Mouse (Mus musculus): ENCODE data around the gene Tango6. TPM values are rescaled to one million over a fixed set of nuclear protein-coding genes. Genes with fewer than 3 reads are reported as not detected.
A peak's percentile ranks its signal among the peaks of the same experiment; 100 is the strongest.

The Tango6 gene
- total RNA-seq, 1 experiment: 13.6 TPM

DNA sequence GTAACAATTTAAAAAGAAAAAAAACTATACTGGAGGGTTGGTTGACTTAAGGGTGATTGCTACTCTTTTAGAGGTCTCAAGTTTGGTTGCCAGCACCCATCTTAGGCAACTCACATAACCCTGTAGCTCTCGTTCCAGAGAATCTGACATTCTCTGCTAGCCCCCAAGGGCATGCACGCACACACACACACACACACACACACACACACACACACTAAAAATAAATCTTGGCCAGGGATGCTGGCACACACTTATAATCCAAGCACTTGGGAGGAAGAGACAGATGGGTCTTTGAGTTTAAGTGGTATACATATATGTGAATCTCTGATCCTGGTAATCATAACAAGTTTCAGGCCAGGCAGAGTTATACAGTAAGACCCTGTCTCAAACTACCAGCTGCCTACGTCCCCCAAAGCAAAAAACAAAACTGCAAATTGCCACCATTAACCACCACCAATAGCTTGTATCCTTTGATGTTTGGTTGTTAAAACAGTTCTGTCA, 14.9 kb downstream of the Tango6 start:
- Histone ChIP-seq H3K27ac (ENCODE audit: insufficient read depth, low read depth, low read length, poor library complexity, severe bottlenecking) (no peak overlapping the region), H3K36me3 (ENCODE audit: control insufficient read depth, insufficient read depth, low read length, poor library complexity, severe bottlenecking) (peaks cover 29% of the 10 kb centered on the region), H3K4me3 (ENCODE audit: insufficient read depth in 1 of 2, low read depth in 1 of 2, low read length in 2 of 2, poor library complexity in 1 of 2, severe bottlenecking in 1 of 2) (no peak overlapping the region), H3K4me1 (ENCODE audit: control insufficient read depth in 2 of 2, insufficient read depth in 2 of 2, low read length in 2 of 2, poor library complexity in 1 of 2) (no peaks in the 10 kb centered on the region), H3K9ac (ENCODE audit: insufficient read depth, low read depth, low read length, poor library complexity, severe bottlenecking) (no peak overlapping the region), H3K9me3 (ENCODE audit: control insufficient read depth, insufficient read depth, low read depth, low read length) (no peaks in the 10 kb centered on the region)
- TF ChIP-seq HCFC1 (IDR thresholded peaks at IDR 0.05; ENCODE audit: borderline replicate concordance, insufficient read depth, low read length): no peak
- TF ChIP-seq MAFK (IDR thresholded peaks at IDR 0.05; ENCODE audit: insufficient read depth, low read depth, low read length): no peak
- no peak for TF ChIP-seq CHD2 (IDR thresholded peaks at IDR 0.05; ENCODE audit: low read depth, low read length)
- TF ChIP-seq ZC3H11A (IDR thresholded peaks at IDR 0.05; ENCODE audit: borderline replicate concordance, low read depth, low read length): no peak
- no peak for TF ChIP-seq ZNF384 (IDR thresholded peaks at IDR 0.05; ENCODE audit: low read depth, low read length)
- no peak for DNase-seq (ENCODE audit: low read depth, low spot score)
- in situ Hi-C loops (cut with MboI; ENCODE audit: low sequenced_read_pairs in 2 of 2, unreplicated experiment in 2 of 2): no loop called here

DNA sequence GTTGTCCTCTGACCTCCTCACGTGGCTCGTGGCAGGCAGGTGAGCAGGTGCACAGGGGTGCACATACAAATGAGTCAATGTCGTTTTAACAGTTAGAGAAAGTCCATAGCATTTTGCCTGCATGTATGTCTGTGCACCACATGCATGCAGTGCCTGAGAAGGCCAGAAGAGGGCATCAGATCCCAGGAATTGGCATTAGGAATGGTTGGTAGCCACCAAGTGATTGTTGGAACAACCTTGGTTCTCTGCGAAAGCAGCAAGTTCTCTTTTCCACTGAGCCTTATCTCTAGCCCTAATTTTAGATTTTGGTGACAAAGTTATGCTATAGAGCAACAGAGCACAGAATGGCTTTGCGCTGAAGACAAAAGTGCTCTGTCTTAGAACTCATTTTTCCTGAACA, 16.7 kb downstream of the Tango6 start:
- peak; percentile 51 for DNase-seq (ENCODE audit: low read depth, low spot score)
- no peaks in the 10 kb centered on the region for H3K4me1 ChIP-seq (ENCODE audit: control insufficient read depth in 2 of 2, insufficient read depth in 2 of 2, low read length in 2 of 2, poor library complexity in 1 of 2)
- in situ Hi-C loops (cut with MboI; ENCODE audit: low sequenced_read_pairs in 2 of 2, unreplicated experiment in 2 of 2): no loop called here
- TF ChIP-seq ZC3H11A (IDR thresholded peaks at IDR 0.05; ENCODE audit: borderline replicate concordance, low read depth, low read length): peak; percentile 64; the same call in 1 of the 2 replicates
- TF ChIP-seq HCFC1 (IDR thresholded peaks at IDR 0.05; ENCODE audit: borderline replicate concordance, insufficient read depth, low read length): no peak
- no peak for TF ChIP-seq CHD2 (IDR thresholded peaks at IDR 0.05; ENCODE audit: low read depth, low read length)
- TF ChIP-seq MAFK (IDR thresholded peaks at IDR 0.05; ENCODE audit: insufficient read depth, low read depth, low read length): no peak
- no peak for TF ChIP-seq ZNF384 (IDR thresholded peaks at IDR 0.05; ENCODE audit: low read depth, low read length)
- H3K36me3 ChIP-seq (ENCODE audit: control insufficient read depth, insufficient read depth, low read length, poor library complexity, severe bottlenecking): peaks cover 27% of the 10 kb centered on the region
- no peaks in the 10 kb centered on the region for H3K9me3 ChIP-seq (ENCODE audit: control insufficient read depth, insufficient read depth, low read depth, low read length)
- H3K9ac ChIP-seq (ENCODE audit: insufficient read depth, low read depth, low read length, poor library complexity, severe bottlenecking): no peak overlapping the region
- no peak overlapping the region for H3K27ac ChIP-seq (ENCODE audit: insufficient read depth, low read depth, low read length, poor library complexity, severe bottlenecking)
- H3K4me3 ChIP-seq (ENCODE audit: insufficient read depth in 1 of 2, low read depth in 1 of 2, low read length in 2 of 2, poor library complexity in 1 of 2, severe bottlenecking in 1 of 2): no peak overlapping the region

DNA sequence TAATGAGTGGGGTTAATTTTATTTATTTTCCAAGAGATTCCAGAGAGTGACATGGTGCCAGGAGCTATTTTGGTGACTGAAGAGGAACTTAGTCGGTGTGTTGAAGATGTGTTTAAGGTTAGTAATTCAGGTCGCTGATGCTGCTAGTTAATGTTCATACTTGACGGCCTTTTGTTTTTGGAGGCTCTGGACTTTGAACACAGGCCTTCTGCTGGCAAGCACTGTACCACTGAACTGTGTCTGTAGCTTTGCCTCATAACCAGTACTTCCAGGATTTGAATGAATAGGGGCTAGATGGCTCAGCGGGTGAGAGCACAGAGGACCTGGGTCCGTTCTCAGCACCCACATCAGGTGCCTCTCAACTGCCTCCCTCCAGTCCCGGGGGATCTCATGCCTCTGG, 17.3 kb downstream of the Tango6 start:
- peaks cover 29% of the 10 kb centered on the region for H3K36me3 ChIP-seq (ENCODE audit: control insufficient read depth, insufficient read depth, low read length, poor library complexity, severe bottlenecking)
- in situ Hi-C loops (cut with MboI; ENCODE audit: low sequenced_read_pairs in 2 of 2, unreplicated experiment in 2 of 2): loop anchor here in 1 of 2 experiments (25.0 kb wide), 1 partner anchor 187 kb away; the partner anchor contains the start of gene Utp4
- no peak overlapping the region for H3K9ac ChIP-seq (ENCODE audit: insufficient read depth, low read depth, low read length, poor library complexity, severe bottlenecking)

DNA sequence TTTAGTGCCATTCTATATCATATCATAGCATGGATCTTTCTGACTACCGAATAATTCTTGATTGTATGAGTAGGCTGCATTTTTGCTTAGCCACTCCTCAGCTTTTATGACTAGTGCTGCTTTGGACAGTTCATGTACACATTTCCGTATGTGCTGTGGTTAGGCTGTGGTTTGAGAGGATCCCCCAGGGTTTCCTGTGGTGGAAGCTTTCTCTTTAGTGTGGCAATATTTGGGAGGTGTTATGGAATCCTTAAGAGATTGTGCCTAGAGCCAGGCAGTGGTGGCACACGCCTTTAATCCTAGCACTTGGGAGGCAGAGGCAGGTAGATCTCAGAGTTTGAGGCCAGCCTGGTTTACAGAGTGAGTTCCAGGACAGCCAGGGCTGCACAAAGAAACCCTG, 18.5 kb downstream of the Tango6 start:
- Histone ChIP-seq H3K9ac (ENCODE audit: insufficient read depth, low read depth, low read length, poor library complexity, severe bottlenecking) (no peak overlapping the region), H3K4me3 (ENCODE audit: insufficient read depth in 1 of 2, low read depth in 1 of 2, low read length in 2 of 2, poor library complexity in 1 of 2, severe bottlenecking in 1 of 2) (no peak overlapping the region), H3K27ac (ENCODE audit: insufficient read depth, low read depth, low read length, poor library complexity, severe bottlenecking) (no peak overlapping the region), H3K4me1 (ENCODE audit: control insufficient read depth in 2 of 2, insufficient read depth in 2 of 2, low read length in 2 of 2, poor library complexity in 1 of 2) (no peaks in the 10 kb centered on the region), H3K9me3 (ENCODE audit: control insufficient read depth, insufficient read depth, low read depth, low read length) (no peaks in the 10 kb centered on the region), H3K36me3 (ENCODE audit: control insufficient read depth, insufficient read depth, low read length, poor library complexity, severe bottlenecking) (peaks cover 30% of the 10 kb centered on the region)
- DNase-seq (ENCODE audit: low read depth, low spot score): no peak
- in situ Hi-C loops (cut with MboI; ENCODE audit: low sequenced_read_pairs in 2 of 2, unreplicated experiment in 2 of 2): loop anchor here in 1 of 2 experiments (25.0 kb wide), 1 partner anchor 186 kb away; the partner anchor contains the start of gene Utp4
- TF ChIP-seq HCFC1 (IDR thresholded peaks at IDR 0.05; ENCODE audit: borderline replicate concordance, insufficient read depth, low read length) (no peak), ZNF384 (IDR thresholded peaks at IDR 0.05; ENCODE audit: low read depth, low read length) (no peak), CHD2 (IDR thresholded peaks at IDR 0.05; ENCODE audit: low read depth, low read length) (no peak), ZC3H11A (IDR thresholded peaks at IDR 0.05; ENCODE audit: borderline replicate concordance, low read depth, low read length) (no peak), MAFK (IDR thresholded peaks at IDR 0.05; ENCODE audit: insufficient read depth, low read depth, low read length) (no peak)

More for the DNA sequence above, 17.3 kb downstream of the Tango6 start:
- DNase-seq (ENCODE audit: low read depth, low spot score): no peak
- Histone ChIP-seq H3K9me3 (ENCODE audit: control insufficient read depth, insufficient read depth, low read depth, low read length) (no peaks in the 10 kb centered on the region), H3K27ac (ENCODE audit: insufficient read depth, low read depth, low read length, poor library complexity, severe bottlenecking) (no peak overlapping the region), H3K4me3 (ENCODE audit: insufficient read depth in 1 of 2, low read depth in 1 of 2, low read length in 2 of 2, poor library complexity in 1 of 2, severe bottlenecking in 1 of 2) (no peak overlapping the region), H3K4me1 (ENCODE audit: control insufficient read depth in 2 of 2, insufficient read depth in 2 of 2, low read length in 2 of 2, poor library complexity in 1 of 2) (no peaks in the 10 kb centered on the region)
- TF ChIP-seq HCFC1 (IDR thresholded peaks at IDR 0.05; ENCODE audit: borderline replicate concordance, insufficient read depth, low read length): no peak
- TF ChIP-seq MAFK (IDR thresholded peaks at IDR 0.05; ENCODE audit: insufficient read depth, low read depth, low read length): no peak
- no peak for TF ChIP-seq ZNF384 (IDR thresholded peaks at IDR 0.05; ENCODE audit: low read depth, low read length)
- TF ChIP-seq ZC3H11A (IDR thresholded peaks at IDR 0.05; ENCODE audit: borderline replicate concordance, low read depth, low read length): no peak

All from ES-E14 (cell line).